Mouse (Mus musculus) right cerebral cortex, postnatal 10 days (tissue): Measurements from ENCODE around the gene Ccl2.
A peak's percentile ranks its signal among the peaks of the same experiment; 100 is the strongest.

Source experiments
- DNase-seq, 2 experiments: peaks; one replicate each; pipeline ENCODE4 v3.0.0; 2021; ENCODE audit warnings: low spot score in 2 of 2

The Ccl2 gene

GRCm38 (mm10) chr11:82035857-82036256 is 486 bp downstream of the Ccl2 start:
- no peak for DNase-seq

DNA sequence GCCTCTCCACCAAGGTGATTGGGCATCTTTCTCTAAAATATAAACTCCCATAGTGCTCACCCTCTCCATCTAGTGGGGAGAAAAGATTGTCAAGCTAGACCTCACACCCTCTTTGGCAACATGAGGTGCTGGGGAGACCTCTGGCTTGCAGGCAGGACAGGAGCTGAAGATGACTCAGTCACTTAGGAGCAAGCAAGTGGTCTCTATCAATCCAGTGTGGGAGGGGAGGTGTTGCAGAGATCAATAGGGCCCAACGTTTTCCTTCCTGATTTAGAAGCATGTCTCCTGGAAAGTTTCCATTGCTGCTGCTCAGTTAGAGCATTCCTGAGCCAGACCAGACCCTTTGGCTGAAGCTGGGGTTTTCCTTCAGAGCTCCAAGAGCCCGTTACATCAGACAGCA is 3.2 kb downstream of the Ccl2 start, which contains the start of gene Gm17268:
Gm17268 (minus strand) TSS at position 28 of the 400 bp plus-strand sequence.
- DNase-seq, result no peak

DNA sequence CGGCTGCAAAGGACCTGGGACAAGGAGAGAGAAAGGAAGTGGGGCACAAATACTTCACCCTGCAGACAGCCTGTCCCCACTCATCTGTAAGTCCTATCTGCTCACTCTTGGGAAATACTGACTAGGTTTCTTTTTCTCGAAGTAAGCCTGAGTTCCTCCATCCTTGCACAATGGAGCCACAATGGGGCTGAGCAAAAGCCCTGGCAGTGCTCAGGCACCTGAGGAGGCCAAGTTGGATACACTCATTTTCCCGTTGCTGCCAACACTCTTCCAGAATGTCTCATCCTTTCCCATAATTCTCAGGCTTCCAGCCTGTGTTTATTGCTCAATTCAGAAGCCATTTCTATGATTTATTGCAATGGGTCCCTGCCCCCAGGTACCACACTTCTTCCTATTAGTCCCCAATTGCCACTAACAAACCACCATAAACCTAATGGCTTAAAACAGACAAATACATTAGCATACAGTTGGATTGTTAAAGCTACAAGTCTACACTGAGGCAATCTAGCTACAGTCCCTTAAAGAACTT is 3.8 kb downstream of the Ccl2 start:
- no peak for DNase-seq

GRCm38 (mm10) chr11:82041671-82042080 is 6.3 kb downstream of the Ccl2 start:
- no peak for DNase-seq

GRCm38 (mm10) chr11:82045471-82045870 is 10.1 kb downstream of the Ccl2 start, which contains the start of gene Ccl7:
Ccl7 (plus strand) TSS chr11:82045712.
- DNase-seq, result peak; percentile 44 to 46

GRCm38 (mm10) chr11:82047746-82048415 is 12.5 kb downstream of the Ccl2 start:
- peak in 1 of 2 experiments; percentile 55 for DNase-seq

DNA sequence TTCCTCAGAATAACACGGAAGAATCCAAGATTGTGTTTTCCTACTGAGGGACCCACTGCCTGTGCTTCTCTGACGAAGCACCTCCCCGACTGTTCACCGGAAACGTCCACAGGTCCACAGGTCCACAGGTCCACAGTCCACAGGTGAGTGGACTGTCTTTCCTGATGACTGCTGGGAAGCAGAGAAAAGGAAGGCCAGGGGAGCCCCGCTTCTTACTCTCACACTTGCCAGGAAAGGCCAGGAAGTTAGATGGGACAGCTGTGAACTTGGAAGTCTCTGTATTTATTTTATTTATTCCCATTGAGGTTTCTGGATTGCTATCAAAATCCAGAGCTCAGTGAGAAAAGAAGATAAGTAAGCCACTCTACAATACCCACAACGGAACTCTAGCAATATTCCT is 18.5 kb downstream of the Ccl2 start:
- DNase-seq, result no peak

DNA sequence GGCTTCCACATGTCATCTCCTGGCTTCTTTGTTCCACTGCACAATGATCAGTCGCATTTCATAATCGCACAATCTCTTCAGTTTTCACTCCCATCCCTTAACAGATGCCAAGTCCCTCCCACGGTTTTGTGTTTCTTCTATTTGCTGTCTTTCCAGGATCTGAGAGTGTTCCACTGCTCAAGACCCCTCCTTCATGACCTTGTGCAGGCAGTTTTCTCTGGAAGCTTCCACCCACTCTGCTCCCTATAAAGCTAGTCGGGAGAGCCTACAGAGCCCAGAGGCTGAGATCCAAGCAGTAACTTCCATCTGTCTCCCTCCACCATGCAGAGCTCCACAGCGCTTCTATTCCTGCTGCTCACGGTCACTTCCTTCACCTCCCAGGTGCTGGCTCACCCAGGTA is 22.3 kb downstream of the Ccl2 start, which contains the start of gene Ccl11:
Ccl11 (plus strand) TSS at position 178 of the 400 bp plus-strand sequence.
- DNase-seq, result peak; percentile 36 to 51

DNA sequence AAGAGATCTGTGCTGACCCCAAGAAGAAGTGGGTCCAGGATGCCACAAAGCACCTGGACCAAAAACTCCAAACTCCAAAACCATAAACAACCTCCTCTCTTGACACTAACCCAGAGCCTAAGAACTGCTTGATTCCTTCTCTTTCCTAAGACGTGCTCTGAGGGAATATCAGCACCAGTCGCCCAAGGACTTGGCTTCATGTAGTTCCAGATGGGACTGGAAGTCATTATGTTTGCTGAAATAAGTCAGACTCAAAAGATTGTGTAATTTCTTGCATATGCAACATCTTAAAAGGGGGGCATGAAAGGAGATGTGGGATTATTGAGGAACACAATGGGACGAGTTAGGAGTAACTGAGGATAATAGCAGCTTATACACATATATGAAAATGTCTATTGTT is 26.9 kb downstream of the Ccl2 start:
- DNase-seq, result no peak

- DNase-seq, result no peak
Observed at GRCm38 (mm10) chr11:82063454-82063853, 28.1 kb downstream of the Ccl2 start.

DNA sequence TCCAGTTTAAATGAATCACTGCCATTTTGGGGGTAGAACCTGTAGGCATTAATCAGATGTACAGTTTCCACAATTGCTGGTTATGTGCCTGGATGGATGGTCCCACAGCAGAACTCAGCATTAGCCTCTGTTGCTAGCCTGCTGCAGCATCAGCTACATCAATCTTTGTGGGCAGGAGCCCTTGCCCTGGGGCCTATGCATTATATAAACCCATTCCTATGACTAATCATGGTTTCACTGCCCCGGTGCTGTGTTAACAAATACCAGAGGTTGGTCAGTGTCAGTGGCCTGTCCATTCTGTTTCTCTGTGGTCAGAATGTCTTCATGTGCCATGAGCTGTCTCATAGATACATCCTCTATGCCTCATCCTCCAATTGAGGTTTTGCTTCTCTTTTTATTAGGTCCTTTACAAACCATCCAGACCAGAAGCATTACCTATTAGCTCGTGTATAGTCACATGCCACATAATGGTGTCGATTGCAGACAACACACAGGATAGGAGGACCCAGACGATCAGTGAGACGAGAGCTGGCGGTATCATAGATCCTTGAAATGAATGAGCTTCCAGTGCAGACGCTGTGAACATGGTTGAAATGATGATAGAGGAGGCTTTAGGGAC is 31.7 kb downstream of the Ccl2 start:
- DNase-seq, result no peak

DNA sequence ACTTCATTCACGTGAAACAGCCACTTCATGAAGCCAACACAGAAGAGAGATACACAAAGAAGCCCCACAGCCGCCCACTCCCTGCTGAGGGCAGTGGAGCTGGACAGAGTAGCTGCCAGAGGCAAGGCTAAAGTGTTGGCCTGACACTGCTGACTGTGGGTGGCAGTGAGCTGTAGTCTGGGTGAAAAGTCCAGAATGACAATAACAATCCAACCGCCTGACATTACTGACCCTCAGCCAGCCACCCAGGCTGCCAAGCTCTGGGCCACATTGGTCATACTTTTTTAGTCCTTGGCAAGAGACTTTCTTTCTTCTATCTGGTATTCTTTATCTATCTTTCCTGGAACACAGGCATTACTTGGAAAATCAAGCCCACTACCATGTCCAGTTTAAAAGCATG is 35.7 kb downstream of the Ccl2 start:
- no peak for DNase-seq

DNA sequence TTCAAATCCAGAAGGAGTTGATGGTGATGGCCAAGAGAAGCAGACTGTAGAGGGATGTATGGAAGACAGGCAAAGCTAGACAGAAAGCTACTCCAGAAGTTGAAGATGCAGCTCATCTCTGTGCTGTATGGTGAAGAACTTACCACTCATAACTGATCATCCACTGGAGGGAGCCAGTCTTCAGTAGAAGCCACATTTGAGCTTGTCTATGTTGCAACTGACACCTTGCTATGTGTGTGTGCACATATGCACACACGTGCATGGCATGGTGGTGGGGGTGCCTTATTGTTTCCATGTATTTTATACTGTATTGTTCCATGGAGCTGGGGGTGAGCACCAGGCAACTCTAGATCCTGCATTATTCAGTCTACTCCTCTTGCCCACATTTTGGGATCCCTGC is 37.0 kb downstream of the Ccl2 start:
- no peak for DNase-seq

- no peak for DNase-seq
Observed at GRCm38 (mm10) chr11:82072984-82073383, 37.6 kb downstream of the Ccl2 start.

DNA sequence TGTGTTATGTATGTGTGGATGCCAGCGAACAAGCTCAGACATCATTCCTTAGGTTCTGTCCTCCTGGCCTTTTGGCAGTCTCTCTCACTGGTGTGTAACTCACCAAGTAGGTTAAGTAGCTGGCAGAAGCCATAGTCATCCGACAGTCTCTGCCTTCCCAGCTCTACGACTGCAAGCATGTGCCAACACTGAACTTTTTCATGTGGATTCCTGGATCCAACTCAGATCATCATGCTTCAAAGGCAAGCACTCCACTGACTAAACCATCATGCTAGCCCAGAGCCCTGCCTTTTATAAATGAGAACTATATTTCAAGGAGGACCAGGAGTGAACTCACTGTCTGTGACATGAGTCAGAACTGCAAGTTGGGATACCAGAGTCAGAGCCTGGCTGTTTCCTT is 38.3 kb downstream of the Ccl2 start:
- no peak for DNase-seq

GRCm38 (mm10) chr11:82077031-82077430 is 41.7 kb downstream of the Ccl2 start:
- DNase-seq, result no peak

- no peak for DNase-seq
Observed at GRCm38 (mm10) chr11:82078136-82078730, 42.9 kb downstream of the Ccl2 start.

- no peak for DNase-seq
Observed at GRCm38 (mm10) chr11:82080865-82081264, 45.5 kb downstream of the Ccl2 start.

GRCm38 (mm10) chr11:82084360-82084759 is 49.0 kb downstream of the Ccl2 start:
- no peak for DNase-seq
